Mouse (Mus musculus): ENCODE data around the gene Olfr1415.
"Not testable (repeated sequence)": the region's sequence is repeated elsewhere in the genome, so short reads cannot be mapped to it uniquely, and the experiment has no call there.

Gene Olfr1415

DNA sequence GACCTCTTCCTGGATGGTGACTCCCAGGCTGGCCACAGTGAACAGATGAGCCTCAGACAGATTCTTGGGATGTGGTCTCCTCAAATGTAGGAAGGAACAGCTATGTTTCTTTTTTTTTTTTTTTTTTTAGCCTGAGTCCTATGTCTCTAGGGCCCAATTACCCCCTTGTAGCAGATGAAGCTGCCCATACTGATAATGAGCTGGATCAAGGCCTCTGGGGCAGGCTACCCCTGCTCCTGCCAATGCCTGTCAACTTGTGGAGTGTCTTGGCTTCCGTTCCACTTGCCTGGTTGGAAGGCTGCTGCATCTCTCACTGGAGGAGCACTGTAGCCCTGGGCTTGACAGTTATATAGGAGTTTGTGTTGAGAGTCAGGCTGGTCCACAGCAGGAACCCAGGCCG lies at the start of gene Olfr1415:
Olfr1415 (minus strand) TSS at position 101 of the 400 bp plus-strand sequence.
- no peak for DNase-seq (ENCODE audit: low spot score)

DNA sequence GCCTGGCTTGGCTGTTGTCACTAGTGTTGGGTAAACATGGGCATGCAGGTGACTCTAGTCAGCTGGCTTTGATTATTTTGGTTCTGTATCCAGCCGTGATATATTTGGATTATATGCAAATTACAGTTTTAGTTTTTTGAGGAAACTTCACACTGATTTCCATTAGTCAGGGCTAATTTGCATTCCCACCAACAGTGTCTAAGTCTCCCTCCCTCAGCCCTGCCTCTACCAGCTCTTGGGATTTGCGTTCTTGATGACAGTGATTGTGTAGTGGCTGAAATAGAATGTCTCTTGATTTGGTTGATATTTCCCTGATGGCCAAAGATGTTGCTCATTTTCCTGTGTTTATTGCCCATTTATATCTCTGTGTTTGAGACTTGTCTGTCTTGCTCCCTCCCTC lies 43.2 kb upstream of the Olfr1415 start:
- DNase-seq (ENCODE audit: low spot score), result no peak

DNA sequence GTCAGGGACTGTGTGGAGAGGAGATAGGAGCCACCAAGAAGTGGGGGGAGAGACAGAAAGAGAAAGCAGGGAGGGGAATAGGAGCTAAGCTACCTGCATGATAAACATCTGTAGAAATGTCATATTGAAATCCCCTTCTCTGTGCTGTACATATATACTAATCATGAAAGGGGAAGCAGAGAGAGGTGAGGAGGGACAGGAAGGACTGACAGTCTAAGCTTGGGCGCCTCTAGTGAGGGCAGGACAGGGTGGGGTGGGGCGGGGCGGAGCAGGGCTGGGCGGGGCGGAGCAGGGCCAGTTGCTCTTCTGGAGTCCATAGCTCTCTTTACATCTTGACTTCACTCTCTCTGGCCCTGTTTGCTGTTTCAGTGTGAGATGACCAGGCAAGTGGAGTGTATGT lies 41.1 kb upstream of the Olfr1415 start:
- no peak for DNase-seq (ENCODE audit: low spot score)

DNA sequence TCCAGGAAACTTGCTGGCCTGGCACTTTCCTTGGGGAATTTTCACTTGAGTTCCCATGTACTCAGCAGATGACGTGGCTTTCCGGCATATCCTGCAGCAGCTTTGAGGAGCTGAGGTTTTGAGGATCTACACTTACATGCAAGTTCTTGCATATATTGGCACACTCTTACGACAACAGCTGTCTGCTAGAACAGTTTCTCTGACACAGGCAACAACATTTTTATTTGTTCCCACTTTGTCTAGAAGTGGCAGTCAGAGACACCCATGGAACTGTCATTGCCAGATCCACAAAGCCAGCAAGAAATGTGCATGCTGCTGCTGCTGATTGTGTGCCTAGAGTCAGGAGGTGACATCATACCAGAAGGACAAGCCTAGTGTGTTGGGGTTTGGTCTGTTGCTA lies 27.9 kb upstream of the Olfr1415 start:
- no peak for DNase-seq (ENCODE audit: low spot score)

DNA sequence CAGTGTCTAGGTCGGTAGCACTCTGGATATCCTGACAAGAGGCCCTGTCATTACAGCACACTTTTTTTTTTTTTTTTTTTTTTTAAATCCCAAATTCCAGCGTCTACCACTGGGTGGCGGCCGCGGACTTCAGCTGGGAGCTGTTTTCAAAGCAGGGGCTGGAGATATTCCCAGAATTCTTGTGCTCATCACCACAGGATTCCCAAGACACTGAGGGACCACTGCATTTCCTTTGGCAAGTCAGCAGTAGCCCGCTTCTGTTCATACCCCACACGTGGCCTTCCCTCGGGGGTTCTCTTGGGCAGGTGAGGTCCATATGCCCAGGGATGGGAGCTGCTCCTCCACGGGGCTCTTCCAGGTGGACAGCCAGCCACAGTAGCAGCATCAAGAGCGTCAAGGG lies 25.5 kb upstream of the Olfr1415 start:
- DNase-seq (ENCODE audit: low spot score), result peak; percentile 13

DNA sequence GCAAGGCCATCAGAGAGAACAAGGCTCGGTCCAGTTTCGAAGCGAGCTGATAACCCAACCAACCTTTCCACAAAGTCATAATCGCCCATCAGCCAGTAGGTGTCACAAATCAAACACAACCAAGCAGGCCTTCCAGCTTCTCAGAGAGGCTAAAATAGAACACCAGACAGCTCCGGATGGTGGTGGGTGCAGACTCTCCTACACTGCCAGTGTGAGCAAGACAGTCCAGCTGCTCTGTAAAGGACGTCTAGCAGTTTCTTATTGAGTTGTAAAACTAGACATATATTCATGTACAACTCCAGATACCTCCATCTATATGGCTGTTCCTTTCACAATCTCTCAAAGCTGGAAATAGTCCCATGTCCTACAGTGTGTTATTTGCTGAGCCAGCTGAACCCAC lies 23.1 kb upstream of the Olfr1415 start:
- no peak for DNase-seq (ENCODE audit: low spot score)

DNA sequence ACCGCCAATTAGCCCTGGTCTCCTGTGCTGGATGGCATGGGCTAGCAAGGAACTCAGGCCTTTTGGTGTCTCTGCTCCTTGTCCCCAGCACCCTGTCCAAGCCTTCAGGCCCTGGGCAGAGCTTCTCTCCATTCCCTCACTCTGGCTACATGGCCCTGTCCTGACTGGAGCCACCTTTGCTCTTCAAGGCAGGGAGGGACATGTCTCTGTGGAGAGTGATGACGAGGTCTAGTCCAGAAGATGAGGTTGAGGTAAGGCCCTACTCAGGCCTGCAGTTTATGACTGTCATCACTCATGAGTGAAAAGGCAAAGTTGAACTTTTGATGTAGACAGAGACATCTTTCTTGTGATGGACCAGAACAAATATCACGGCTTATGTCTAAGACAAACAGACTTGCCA lies 22.7 kb upstream of the Olfr1415 start, which contains the start of gene Olfr1414:
Olfr1414 (minus strand) TSS at position 101 of the 400 bp plus-strand sequence.
- DNase-seq (ENCODE audit: low spot score), result no peak

DNA sequence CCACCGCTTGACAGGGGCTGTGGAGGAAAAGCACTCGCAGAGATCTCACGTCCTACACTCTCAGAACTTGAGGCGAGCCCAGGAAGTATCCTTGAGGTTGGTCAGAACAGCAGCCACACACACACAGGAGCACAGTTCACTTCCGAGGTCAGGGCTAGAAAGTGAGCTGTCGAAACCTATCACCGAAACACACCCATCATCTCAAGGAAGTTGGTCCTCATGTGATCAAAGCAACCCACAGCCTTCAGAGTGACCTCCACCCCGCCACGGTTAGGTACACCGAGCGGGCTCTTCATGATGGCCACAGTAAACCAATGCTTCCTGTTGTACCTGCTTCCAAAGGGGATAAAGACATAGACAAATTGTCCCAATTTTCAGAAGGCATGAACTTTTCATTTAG lies 19.5 kb upstream of the Olfr1415 start:
- DNase-seq (ENCODE audit: low spot score), result no peak

DNA sequence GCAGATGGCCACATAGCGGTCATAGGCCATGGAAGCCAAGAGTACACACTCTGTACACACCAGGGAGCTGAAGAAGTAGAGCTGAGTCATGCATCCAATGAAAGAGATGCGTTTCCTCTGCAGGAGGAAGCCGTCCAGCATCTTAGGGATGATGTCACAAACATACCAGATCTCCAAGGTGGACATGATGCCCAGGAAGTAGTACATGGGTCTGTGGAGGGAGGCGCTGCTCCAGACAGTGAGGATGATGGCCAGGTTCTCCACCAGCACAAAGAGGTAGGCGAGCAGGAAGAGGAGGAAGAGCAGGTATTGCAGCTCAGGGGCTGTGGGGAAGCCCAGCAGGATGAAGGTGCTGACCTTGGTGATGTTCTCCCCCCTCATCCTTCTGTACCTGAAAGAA lies 15.7 kb upstream of the Olfr1415 start:
- DNase-seq (ENCODE audit: low spot score), result not testable (repeated sequence)

DNA sequence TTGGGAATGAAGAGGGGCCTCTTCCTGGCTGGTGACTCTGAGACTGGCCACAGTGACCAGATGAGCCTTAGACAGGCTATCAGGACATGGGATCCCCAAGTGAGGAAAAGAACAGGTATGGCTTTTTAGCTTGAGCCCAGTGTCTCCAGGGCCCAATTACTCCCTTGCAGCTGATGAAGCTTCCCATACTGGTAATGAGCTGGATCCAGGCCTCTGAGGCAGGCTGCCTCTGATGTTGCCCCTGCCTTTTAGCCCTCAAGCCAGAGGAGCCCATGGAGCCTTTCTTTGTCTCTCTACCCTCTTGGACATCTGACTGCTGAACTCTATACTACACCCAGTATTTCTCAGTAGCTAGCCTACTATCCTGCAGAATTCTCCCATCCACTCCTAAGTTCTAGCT lies 10.9 kb downstream of the Olfr1415 start, which contains the start of gene Olfr1416:
Olfr1416 (minus strand) TSS at position 101 of the 400 bp plus-strand sequence.
- DNase-seq (ENCODE audit: low spot score), result no peak

DNA sequence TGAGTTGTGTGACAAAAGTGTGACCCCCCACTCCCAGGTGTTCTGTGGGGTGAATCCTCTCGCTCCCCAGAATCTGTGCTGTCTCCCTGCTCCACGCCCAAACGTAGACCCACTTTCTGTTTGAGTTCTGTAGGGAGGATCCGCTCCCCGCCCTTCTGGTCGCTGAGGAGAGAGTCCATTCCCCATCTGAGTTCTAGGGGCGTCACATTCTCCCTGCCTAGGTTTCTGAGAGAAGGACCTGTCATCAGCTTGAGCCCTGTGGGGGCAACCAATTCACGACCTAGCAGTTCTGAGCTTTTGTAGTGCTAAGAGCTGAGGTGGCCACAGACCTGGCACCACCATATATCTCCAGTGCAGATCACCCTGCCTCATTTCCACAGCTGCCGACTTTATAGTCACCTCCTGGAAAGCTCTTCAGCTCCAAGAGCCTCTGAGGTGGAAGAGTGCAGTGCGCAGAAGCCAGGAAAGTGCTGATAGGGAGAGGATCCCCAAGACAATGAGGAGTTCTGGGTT lies 21.8 kb downstream of the Olfr1415 start:
- DNase-seq (ENCODE audit: low spot score), result no peak

DNA sequence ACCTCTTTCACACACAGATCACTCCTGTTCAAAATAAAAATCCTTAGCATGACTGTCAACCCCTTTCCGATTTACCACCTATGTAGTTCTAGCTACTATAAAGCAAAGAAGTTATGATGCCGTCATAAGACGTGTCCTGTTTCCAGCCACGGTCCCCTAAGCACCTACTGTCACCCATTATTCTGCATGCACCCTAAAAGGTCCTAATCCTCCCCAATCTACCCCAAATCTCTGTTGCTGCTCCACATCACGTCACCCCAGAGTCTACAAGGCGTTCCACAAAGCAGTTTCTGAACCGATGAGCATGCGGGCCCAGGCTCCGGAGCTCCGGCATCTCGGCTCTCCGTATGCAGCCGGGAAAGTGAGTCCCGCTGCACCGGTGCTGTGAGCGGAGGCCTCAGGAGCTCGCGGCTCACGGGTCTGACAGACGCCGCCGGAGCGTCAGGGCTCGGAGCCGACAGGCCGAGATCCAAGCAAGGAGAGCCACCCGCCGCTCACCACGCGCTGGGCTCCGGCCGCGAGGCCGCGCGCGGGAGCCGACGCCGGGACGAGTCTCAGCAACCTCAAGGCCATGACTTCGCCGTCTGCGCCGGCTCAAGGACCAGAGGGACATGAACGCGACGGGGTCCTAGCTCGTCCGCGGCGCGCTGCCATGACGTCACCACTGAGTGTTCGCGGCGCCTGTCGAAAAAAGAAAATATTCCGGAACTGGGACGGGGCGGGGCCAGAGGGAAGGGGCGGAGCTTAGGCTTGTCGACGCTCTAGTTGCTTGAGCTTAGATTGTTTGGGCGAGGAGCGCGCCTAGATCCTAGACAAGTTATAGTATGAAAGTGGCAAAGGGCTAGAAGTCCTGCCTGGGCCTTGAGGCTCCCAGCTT lies 22.5 kb downstream of the Olfr1415 start, which contains the start of gene Ndufa10:
Ndufa10 (minus strand) TSS at position 696 of the 877 bp plus-strand sequence.
- peak; percentile 92 for DNase-seq (ENCODE audit: low spot score)

DNA sequence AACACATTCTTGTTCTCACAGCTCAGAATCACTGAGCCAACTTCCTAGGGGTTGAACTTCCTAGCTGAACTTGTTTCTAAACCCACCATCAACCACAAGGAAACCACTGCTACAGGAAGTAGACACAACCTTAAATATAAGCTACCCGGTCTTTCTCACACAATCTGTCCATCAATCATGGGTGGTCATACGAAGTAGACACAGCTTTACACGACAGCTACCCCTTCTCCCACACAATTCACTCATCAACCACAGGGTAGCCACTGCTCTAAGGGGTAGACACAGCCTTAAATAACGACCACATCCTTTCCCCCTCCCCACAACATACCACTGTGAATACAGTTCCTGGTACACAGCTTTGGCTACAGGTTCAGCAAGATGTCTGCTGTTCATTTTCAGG lies 27.0 kb downstream of the Olfr1415 start:
- DNase-seq (ENCODE audit: low spot score), result no peak

DNA sequence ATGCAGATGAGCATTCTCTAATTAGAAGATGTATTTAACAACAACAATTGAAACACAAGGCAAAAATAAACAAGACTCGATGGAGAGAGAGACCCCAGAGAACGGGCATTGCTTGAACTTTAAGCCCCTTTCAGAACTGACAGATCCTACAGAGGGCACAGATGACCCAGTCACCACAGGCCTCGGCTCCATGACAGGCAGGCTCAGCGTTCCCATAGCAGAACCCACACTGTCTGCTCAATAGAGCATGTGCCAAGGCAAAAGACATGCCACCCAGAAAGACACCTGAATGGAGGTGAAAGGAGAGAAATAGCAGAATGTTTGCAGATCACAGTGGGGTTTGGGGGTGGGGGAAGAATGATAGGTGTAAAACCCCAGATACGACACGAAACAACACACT lies 37.5 kb downstream of the Olfr1415 start:
- DNase-seq (ENCODE audit: low spot score), result no peak

DNA sequence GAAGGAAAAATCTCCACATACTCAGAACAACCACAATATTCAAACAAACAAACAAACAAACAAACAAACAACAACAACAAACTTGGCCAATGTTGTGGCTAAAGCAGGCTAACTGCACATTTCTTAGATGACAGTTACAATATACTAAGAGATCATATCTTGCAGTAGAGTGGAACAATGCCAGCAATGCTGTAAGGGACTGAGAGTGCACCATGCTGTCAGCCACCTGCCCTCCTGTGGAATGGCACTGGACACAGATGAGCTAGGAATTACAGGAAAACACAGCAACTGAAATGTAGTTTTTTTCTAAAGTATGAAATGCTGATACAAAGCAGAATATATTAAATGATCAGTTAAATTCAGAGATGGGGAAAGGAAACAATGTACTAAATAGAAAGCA lies 38.1 kb downstream of the Olfr1415 start:
- DNase-seq (ENCODE audit: low spot score), result no peak

DNA sequence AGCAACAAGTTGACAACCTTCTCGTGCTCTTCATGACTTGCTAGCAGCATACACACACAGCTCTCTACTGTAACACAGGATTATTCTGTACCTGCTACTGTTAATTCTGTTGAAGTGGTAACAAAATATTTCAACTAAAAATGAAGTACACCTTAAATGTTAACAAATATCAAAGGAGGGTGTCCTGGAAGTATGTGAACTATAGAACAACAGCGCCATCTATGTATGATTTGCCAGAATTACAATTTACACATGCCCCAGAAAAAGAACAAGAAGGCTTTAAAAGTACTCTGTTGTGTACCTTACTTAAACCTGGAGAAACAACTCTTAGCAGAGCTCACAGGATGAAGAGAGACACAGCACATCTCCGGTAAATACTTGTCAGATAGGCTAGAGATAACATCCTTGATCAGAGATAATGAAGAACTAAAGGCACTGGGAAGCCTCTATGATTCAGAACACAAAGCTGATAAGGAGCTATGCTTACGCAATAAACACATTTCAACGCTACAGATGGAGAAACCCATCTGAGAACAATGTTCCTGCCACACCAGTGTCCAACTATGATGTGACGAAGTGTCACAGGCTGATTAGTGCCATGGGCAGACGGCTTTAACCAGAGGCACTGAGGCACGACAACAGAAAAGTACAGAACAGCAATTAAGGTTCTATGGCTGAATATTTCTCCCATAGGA lies 42.0 kb downstream of the Olfr1415 start:
- DNase-seq (ENCODE audit: low spot score), result peak; percentile 8

DNA sequence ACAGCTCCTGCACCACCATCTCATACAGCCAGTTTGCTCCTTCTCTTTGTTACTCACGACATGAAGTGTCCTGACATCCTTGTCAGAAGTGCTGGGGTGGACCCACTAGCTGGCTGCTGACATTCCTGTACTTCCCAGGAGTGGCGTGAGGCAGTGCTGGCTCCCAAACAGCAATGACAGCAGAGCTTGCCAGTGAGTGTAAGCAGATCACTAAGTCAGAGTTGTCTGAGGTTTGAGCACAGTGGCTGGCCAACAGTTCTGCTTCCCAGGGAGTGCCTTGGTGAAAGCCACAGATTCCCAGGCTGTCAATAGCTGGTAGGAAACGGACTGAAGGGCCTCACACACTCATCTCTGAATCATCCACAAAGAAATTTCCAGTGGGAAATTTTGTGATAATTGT lies 47.6 kb downstream of the Olfr1415 start:
- DNase-seq (ENCODE audit: low spot score), result no peak

DNA sequence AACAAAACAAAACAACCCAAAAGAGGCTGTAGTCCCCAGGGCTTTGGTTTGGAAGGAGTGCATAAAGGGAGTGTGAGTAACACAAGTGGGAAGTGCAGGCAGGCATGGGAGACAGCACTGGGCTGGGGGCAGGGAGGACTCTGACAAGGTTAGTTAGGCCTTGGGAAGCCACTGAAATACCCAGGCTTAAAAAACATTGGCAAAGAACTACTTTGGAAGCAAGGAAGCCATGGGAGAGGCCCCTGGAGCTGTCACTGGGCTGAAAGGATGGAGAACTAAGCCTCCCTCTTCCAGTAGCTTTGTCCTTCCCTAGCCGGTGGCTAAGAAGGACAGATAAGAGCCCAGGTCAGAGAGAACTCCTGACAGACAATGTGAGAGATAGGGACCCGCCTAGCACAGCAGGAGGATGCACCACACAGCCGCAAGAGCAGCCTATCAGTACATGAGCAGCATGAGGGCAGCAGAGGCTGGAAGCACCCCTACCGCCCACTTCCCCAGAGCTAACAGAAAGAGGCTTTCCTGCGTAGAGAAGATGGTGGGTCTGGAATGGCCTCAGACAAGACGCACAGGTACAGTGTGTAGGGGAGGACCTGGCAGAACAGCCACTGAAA lies 54.3 kb downstream of the Olfr1415 start:
- DNase-seq (ENCODE audit: low spot score), result no peak

DNA sequence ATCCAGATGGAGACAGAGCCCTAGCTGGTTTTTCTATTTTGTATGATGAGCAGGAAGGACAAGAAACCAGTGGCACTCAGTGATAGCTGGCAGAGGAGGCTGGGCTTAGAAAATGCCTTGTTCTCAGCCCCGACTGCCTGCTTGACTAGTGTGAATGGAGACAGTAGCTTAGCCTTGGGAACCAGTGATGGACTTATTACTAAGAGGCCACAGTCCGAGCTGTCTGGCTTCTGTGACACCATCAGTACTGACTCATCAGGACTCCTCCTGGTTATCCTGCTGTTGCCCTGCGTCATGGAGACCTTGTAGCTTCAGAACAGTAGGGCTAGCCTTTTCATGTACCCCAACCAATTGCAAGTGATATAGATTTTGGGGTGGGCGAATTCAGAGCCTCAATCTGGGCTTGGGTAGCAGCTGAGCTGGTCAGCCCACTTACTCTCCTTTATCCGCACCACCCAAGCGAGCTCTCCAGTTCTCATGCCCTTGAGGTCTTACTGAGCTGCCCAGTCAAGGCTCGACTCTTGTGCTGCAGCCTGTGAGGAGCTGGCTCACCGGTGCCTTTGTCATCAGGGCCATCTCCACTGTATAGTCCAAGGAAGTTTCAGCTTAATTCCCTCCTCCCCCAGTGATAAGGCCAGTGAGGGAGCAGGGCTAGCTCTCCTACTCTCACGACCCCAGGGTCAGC lies 55.7 kb downstream of the Olfr1415 start:
- no peak for DNase-seq (ENCODE audit: low spot score)

All from yolk sac, embryonic 10.5 days (tissue).